Mouse (Mus musculus) C2C12 (cell line): Measurements from ENCODE around the gene Defb21. TPM values are rescaled to one million over a fixed set of nuclear protein-coding genes. Genes with fewer than 3 reads are reported as not detected.

Experiments
- H3K27me3 ChIP-seq: one replicate; pipeline ENCODE4 v1.6.1; 2011; ENCODE audit not compliant: control insufficient read depth, insufficient read depth, insufficient read length
- H3K36me3 ChIP-seq: one replicate; pipeline ENCODE4 v1.6.1; 2011; ENCODE audit not compliant: control insufficient read depth, insufficient read depth
- H3K4me3 ChIP-seq: one replicate; pipeline ENCODE4 v1.5.1; 2011; ENCODE audit warnings: mild to moderate bottlenecking, control low read depth; ENCODE audit not compliant: poor library complexity, insufficient read depth, severe bottlenecking
- H3K79me2 ChIP-seq: one replicate; pipeline ENCODE4 v1.6.1; 2011; ENCODE audit not compliant: control insufficient read depth, insufficient read depth
- H3K79me3 ChIP-seq: one replicate; pipeline ENCODE4 v1.6.1; 2011; ENCODE audit warnings: low read depth, control low read depth
- H3ac ChIP-seq: one replicate; pipeline ENCODE3; 2011; ENCODE audit warnings: low read depth; ENCODE audit not compliant: control insufficient read depth, insufficient read length
- CEBPB ChIP-seq: IDR thresholded peaks from one replicate; pipeline ENCODE4 v1.6.1; 2011; ENCODE audit warnings: low read depth, mild to moderate bottlenecking, control low read depth, moderate library complexity
- CTCF ChIP-seq: IDR thresholded peaks from one replicate; pipeline ENCODE4 v1.5.1; 2011; ENCODE audit not compliant: control insufficient read depth, insufficient read depth, insufficient read length
- FOSL1 ChIP-seq: IDR thresholded peaks from one replicate; pipeline ENCODE4 v1.8.0; 2011; ENCODE audit warnings: mild to moderate bottlenecking, low read length; ENCODE audit not compliant: poor library complexity, insufficient read depth, severe bottlenecking
- MAX ChIP-seq: IDR thresholded peaks from one replicate; pipeline ENCODE4 v1.6.1; 2011; ENCODE audit warnings: mild to moderate bottlenecking, control low read depth
- MYOD1 ChIP-seq: IDR thresholded peaks from one replicate; pipeline ENCODE4 v1.6.1; 2011; ENCODE audit warnings: low read depth; ENCODE audit not compliant: control insufficient read depth, insufficient read length
- MYOG ChIP-seq: IDR thresholded peaks from one replicate; pipeline ENCODE4 v1.6.1; 2011; ENCODE audit not compliant: control insufficient read depth, insufficient read length; ENCODE audit errors: extremely low read depth
- USF1 ChIP-seq: IDR thresholded peaks from one replicate; pipeline ENCODE4 v1.6.1; 2011; ENCODE audit warnings: low read depth, mild to moderate bottlenecking, control low read depth, moderate library complexity
- long read RNA-seq, 2 experiments: library from polyadenylated mRNA; unstranded; transcript quantifications; one replicate each; pipeline ENCODE4 v2.0.0; 2019 to 2020
- polyA plus RNA-seq: library from polyadenylated mRNA; unstranded; fragments of >200 nt; fragmentation: generic; extraction: Trizol; gene quantifications from one replicate; pipeline ENCODE4 v1.2.1, GENCODE M21; 2012; ENCODE audit warnings: missing spikeins

Gene Defb21
- not detected for polyA plus RNA-seq
- long read RNA-seq, experiment 1, result 0 reads
- long read RNA-seq, experiment 2, result 0 reads

DNA sequence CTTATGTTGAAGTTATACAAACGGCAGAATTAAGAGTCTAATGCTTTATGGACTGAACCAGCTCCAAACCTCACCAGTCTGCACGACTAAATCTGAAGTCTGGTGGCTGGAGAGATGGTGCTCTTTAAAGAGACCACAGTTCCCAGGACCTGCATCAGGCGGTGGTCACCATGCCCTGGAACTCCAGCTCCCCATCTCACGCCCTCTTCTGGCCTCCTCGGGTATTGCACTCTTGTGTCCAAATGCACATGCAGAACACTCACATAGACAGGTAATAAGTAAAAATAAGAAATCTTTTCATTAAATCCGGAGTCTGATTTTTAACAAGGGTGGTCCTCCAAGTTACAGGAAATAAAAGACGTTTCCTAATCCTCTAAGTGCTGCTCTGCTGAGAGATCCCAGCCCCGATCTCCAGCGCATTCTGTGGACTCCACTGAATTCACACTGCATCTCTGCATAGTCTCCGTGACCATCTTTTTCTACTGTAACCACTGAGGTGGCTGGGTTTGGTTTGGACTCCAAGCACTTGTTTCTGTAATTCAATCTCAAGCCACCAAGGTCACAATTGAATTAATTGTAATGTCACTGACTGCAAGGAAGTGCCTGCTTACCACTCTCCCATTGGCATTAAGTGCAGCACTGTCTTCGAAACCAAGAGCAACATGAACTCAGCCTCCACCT lies at the start of gene Defb21:
Gene Defb21 (plus strand): TSS at position 631 of the 681 bp plus-strand sequence.
- no peaks in the 10 kb centered on the region for H3K79me2 ChIP-seq
- H3K36me3 ChIP-seq, result no peaks in the 10 kb centered on the region
- H3K4me3 ChIP-seq, result no peak within 1 kb of the TSS
- no peaks in the 10 kb centered on the region for H3K79me3 ChIP-seq
- peaks cover 17% of the 10 kb centered on the region for H3K27me3 ChIP-seq
- no peak for TF ChIP-seq MYOG
- TF ChIP-seq USF1, result no peak
- TF ChIP-seq FOSL1, result no peak
- no peak for TF ChIP-seq MYOD1
- TF ChIP-seq CEBPB, result no peak
- no peak for TF ChIP-seq MAX
- no peak for TF ChIP-seq CTCF
- H3ac ChIP-seq, result no peak within 1 kb of the TSS

- TF ChIP-seq MAX, result no peak
- Histone ChIP-seq H3K79me2 (no peaks in the 10 kb centered on the region), H3K36me3 (no peaks in the 10 kb centered on the region)
Measured at GRCm38 (mm10) chr2:152539944-152540710, 32.4 kb upstream of the Defb21 start, which contains the start of gene Defb29. Gene Defb29, minus strand, starts transcription at chr2:152540098.

DNA sequence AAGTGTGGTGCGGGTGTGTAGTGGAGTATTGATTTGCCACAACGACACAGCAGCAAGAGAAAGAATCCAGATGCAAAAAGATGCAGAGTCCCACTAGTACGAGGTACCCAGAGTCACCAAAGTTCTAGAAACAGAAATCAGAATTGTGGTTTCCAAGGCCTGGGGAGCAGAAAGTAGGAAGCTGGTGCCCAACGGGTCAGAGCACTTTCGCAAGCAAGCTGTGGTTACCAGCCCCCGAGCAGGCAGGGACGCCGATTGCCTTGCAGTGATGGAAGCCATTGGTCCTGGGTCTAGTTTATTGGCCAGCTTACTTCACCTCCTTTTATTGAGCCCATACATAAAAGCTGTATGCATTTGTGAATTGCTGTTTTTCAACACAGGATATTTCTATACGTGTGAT lies 30.6 kb upstream of the Defb21 start:
- Histone ChIP-seq H3K79me2 (no peaks in the 10 kb centered on the region), H3ac (no peak overlapping the region), H3K27me3 (no peaks in the 10 kb centered on the region), H3K4me3 (no peak overlapping the region), H3K36me3 (no peaks in the 10 kb centered on the region), H3K79me3 (no peaks in the 10 kb centered on the region)
- TF ChIP-seq MYOD1, result no peak
- no peak for TF ChIP-seq USF1
- no peak for TF ChIP-seq FOSL1
- TF ChIP-seq CEBPB, result no peak
- no peak for TF ChIP-seq MAX
- no peak for TF ChIP-seq MYOG
- no peak for TF ChIP-seq CTCF

More at GRCm38 (mm10) chr2:152539944-152540710, 32.4 kb upstream of the Defb21 start, which contains the start of gene Defb29:
- H3K79me3 ChIP-seq, result no peaks in the 10 kb centered on the region
- H3K4me3 ChIP-seq, result no peak within 1 kb of the TSS
- no peaks in the 10 kb centered on the region for H3K27me3 ChIP-seq
- H3ac ChIP-seq, result no peak within 1 kb of the TSS

GRCm38 (mm10) chr2:152542897-152543296 lies 29.6 kb upstream of the Defb21 start:
- Histone ChIP-seq H3K79me2 (no peaks in the 10 kb centered on the region), H3K79me3 (no peaks in the 10 kb centered on the region), H3K36me3 (no peaks in the 10 kb centered on the region), H3ac (no peak overlapping the region), H3K27me3 (peaks cover 3% of the 10 kb centered on the region), H3K4me3 (no peak overlapping the region)
- no peak for TF ChIP-seq FOSL1
- TF ChIP-seq USF1, result no peak
- TF ChIP-seq CEBPB, result no peak
- no peak for TF ChIP-seq MYOG
- TF ChIP-seq MYOD1, result no peak
- no peak for TF ChIP-seq MAX
- no peak for TF ChIP-seq CTCF

DNA sequence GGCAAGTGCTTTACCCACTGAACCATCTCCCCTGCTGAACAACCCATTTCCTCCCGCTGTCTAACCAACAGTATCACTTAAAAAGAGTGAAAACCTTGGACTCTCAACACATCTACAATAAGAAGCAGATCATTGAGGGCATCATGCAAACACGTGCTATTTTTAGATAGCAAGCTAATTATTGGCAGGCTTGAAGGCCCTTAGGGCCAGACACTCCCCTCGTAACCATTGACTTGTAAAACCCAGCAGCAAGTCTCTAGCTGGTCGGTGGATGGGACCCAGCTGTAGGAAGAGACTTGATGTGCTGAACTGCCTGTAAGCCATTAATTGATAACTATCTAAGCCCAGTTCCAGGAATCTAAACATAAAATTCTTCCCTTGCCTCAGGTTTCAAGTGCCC lies 29.1 kb upstream of the Defb21 start:
- TF ChIP-seq FOSL1 (no peak), MYOD1 (no peak), CEBPB (no peak), CTCF (no peak), MYOG (no peak), MAX (no peak), USF1 (no peak)
- H3K79me2 ChIP-seq, result no peaks in the 10 kb centered on the region
- no peak overlapping the region for H3ac ChIP-seq
- H3K79me3 ChIP-seq, result no peaks in the 10 kb centered on the region
- no peak overlapping the region for H3K4me3 ChIP-seq
- H3K27me3 ChIP-seq, result peaks cover 7% of the 10 kb centered on the region
- H3K36me3 ChIP-seq, result no peaks in the 10 kb centered on the region
